Mouse (Mus musculus) kidney, embryonic 16.5 days (tissue): ENCODE data around the gene Ehf. TPM values are rescaled to one million over a fixed set of nuclear protein-coding genes. Genes with fewer than 3 reads are reported as not detected.

Experiments used
- ATAC-seq: fragments of 200-750 bp; cut with Nextera tagmentation; 2 replicates; pipeline ENCODE4 v1.8.0; 2017; ENCODE audit warnings: moderate TSS enrichment; ENCODE audit not compliant: low FRiP score, low TSS enrichment
- H3K27ac ChIP-seq: fragments of 300-500 bp; sonication (generic); 2 replicates; pipeline ENCODE4 v1.5.1; 2014; ENCODE audit warnings: low read length
- H3K27me3 ChIP-seq: fragments of 300-500 bp; sonication (generic); 2 replicates; pipeline ENCODE4 v1.6.1; 2014; ENCODE audit warnings: low read length, control low read depth, mixed read lengths; ENCODE audit not compliant: insufficient read depth
- H3K36me3 ChIP-seq: fragments of 300-500 bp; sonication (generic); 2 replicates; pipeline ENCODE4 v1.6.1; 2014; ENCODE audit warnings: low read length, control low read depth, mixed read lengths; ENCODE audit not compliant: insufficient read depth
- H3K4me1 ChIP-seq: fragments of 300-500 bp; sonication (generic); 2 replicates; pipeline ENCODE4 v1.6.1; 2014; ENCODE audit warnings: low read length, control low read depth, mixed read lengths; ENCODE audit not compliant: insufficient read depth
- H3K4me2 ChIP-seq: fragments of 300-500 bp; sonication (generic); replicated peaks from 2 replicates; pipeline ENCODE4 v1.6.1; 2014; ENCODE audit warnings: low read depth, low read length
- H3K4me3 ChIP-seq: fragments of 300-500 bp; sonication (generic); 2 replicates; pipeline ENCODE4 v1.5.1; 2014; ENCODE audit warnings: mild to moderate bottlenecking, low read length
- H3K9ac ChIP-seq: fragments of 300-500 bp; sonication (generic); replicated peaks from 2 replicates; pipeline ENCODE4 v1.6.1; 2014; ENCODE audit warnings: low read length
- H3K9me3 ChIP-seq: fragments of 300-500 bp; sonication (generic); 2 replicates; pipeline ENCODE4 v1.6.1; 2016; ENCODE audit warnings: low read length, control low read depth
- WGBS: fragments of 180-500 bp; shearing (Covaris S2); extraction: QIAGEN DNeasy Blood & Tissue Kit; methylation state at CpG from one replicate; pipeline ENCODE4 v1.1.7; 2014; 5-methylcytosine and 5-hydroxymethylcytosine counted together
- polyA plus RNA-seq: library from polyadenylated mRNA; unstranded; fragments of >200 nt; fragmentation: Nextera tagmentation; extraction: Ambion mirVana; gene quantifications from 2 replicates; pipeline ENCODE4 v1.2.1, GENCODE M21; 2015

Ehf gene
- polyA plus RNA-seq: 25.7 and 29.0 TPM in 2 replicates

DNA sequence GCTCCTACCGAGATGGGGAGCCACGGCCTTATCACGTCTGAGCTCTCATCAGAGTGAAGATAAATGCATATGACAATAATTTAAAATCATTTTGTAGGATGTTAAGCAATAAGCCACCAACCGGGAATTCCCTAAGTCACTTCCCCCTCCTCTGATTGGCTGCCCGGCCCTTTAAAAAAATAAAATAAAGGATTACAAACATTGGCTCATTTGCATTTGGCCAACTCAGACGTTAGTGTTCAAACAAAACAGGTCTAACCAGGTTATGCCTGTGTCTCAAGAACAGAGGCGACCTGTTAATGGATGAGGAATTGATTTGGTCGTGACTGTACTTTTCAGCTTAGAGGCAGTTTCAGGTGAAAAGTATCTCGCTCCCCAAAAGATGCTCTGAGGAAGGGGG, at the start of gene Ehf:
Ehf (minus strand) TSS at position 147 of the 400 bp plus-strand sequence.
- Histone ChIP-seq H3K4me2 (peak within 1 kb of the TSS; percentile 29), H3K27me3 (no peaks in the 10 kb centered on the region), H3K9ac (no peak within 1 kb of the TSS), H3K4me3 (peak within 1 kb of the TSS; percentile 19), H3K27ac (peak within 1 kb of the TSS; percentile 79), H3K9me3 (no peaks in the 10 kb centered on the region), H3K4me1 (no peaks in the 10 kb centered on the region), H3K36me3 (no peaks in the 10 kb centered on the region)
- peak; percentile 42; the same call in 1 of the 2 replicates for ATAC-seq
- WGBS: 55% methylated on average over 9 of the region's 9 CpGs

DNA sequence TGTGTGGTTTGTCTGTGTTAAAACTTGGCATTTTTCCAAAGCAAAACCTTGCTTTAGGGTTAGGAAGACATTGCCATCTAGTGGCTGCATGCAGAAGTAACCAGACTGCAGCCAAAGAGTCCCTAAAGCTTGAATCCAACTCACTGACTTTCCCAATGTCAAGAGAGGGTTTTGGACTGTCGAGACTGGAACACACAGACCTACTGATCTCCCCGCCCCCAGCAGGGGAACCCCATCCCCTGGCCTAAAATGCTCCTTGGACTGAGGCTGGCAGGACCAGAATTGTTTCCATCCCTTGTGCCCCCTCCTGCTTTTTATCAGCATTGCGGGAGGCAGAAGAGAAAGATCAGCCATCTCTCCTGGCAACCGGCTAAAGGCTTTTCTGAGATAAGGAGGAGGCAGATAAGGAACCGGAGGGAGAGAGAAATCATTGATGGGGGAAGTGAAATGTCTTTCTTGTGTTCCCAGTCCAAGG, 44.4 kb upstream of the Ehf start:
- no peak for ATAC-seq
- no peak overlapping the region for H3K27ac ChIP-seq
- 33% methylated on average over 5 of the region's 5 CpGs for WGBS
- no peaks in the 10 kb centered on the region for H3K36me3 ChIP-seq
- H3K27me3 ChIP-seq: no peaks in the 10 kb centered on the region
- no peak overlapping the region; the same call in 1 of the 2 replicates for H3K9ac ChIP-seq
- 0 out of 2 replicates have a peak overlapping the region, but pooled peaks have one; percentile 2 for H3K4me2 ChIP-seq
- no peaks in the 10 kb centered on the region for H3K9me3 ChIP-seq
- no peak overlapping the region for H3K4me3 ChIP-seq
- no peaks in the 10 kb centered on the region for H3K4me1 ChIP-seq

DNA sequence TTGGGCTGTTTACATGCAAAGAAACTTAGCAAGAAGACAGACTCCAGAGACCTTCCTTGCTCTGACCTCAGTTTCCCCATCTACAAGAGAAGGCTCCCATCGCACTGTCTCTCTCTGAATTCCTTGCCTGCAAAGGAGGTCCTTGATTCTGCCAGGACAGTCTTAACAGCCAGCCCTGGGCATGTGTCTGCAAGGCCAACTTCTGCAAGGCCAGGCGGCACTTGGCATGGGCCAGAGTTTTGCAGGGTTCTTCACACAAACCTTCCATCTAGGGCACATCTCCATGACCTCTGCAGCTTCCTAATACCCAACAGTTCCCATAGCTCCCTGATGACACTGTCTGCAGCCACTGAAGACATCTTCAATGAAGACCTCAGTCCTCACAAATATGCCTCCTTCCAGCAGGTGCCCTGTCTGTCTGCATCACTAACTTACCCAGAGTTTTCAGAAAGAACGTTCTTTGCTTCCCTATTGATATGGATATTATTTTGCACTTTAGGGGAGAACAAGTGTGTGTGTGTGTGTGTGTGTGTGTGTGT, 43.7 kb upstream of the Ehf start:
- no peak for ATAC-seq
- H3K27ac ChIP-seq: no peak overlapping the region
- H3K9ac ChIP-seq: no peak overlapping the region
- H3K27me3 ChIP-seq: no peaks in the 10 kb centered on the region
- H3K4me3 ChIP-seq: no peak overlapping the region
- 82% methylated on average over 3 of the region's 3 CpGs for WGBS
- no peaks in the 10 kb centered on the region for H3K4me1 ChIP-seq
- H3K4me2 ChIP-seq: no peak overlapping the region
- H3K9me3 ChIP-seq: no peaks in the 10 kb centered on the region
- H3K36me3 ChIP-seq: no peaks in the 10 kb centered on the region

DNA sequence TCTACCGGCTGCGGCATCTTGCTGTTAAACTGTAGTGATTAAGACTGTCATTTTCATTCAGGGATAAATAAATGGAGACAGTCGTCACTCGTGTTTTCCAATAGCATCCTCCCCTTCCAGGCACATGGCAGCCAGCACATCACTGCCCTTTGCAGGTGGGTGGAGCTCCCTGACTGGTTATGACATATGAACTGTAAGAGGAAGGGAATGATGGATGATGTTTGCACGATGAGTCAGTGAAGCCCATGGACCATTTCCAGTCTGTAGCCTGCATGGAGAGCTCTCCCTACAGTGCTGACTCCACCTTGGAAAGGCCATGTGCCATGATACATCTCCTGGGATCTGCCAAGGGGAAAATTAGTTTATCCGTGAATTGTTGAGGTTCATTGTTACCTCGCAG, 40.5 kb upstream of the Ehf start:
- no peaks in the 10 kb centered on the region for H3K36me3 ChIP-seq
- no peak overlapping the region for H3K4me3 ChIP-seq
- WGBS: 79% methylated on average over 7 of the region's 7 CpGs
- no peaks in the 10 kb centered on the region for H3K27me3 ChIP-seq
- H3K4me2 ChIP-seq: no peak overlapping the region
- no peak for ATAC-seq
- H3K27ac ChIP-seq: no peak overlapping the region
- no peaks in the 10 kb centered on the region for H3K9me3 ChIP-seq
- H3K4me1 ChIP-seq: no peaks in the 10 kb centered on the region
- H3K9ac ChIP-seq: no peak overlapping the region

DNA sequence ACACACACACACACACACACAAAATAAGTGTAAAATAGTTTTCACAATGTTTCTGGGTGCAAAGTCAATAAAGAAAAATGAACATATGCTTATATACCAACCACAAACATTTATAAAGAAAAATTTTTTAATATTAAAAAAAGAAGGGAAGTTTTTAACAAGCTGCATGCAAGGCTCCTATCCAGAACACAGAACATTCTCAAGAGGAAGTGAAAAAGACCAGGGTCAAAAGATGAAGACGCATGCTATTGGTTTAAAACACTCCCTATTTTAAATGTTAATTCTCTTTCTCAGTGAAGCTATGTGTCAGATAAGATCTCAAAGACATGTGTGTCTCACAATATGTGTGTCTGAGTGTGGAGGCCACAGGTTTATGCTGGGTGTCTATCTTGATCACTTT, 39.0 kb upstream of the Ehf start:
- H3K36me3 ChIP-seq: no peaks in the 10 kb centered on the region

DNA sequence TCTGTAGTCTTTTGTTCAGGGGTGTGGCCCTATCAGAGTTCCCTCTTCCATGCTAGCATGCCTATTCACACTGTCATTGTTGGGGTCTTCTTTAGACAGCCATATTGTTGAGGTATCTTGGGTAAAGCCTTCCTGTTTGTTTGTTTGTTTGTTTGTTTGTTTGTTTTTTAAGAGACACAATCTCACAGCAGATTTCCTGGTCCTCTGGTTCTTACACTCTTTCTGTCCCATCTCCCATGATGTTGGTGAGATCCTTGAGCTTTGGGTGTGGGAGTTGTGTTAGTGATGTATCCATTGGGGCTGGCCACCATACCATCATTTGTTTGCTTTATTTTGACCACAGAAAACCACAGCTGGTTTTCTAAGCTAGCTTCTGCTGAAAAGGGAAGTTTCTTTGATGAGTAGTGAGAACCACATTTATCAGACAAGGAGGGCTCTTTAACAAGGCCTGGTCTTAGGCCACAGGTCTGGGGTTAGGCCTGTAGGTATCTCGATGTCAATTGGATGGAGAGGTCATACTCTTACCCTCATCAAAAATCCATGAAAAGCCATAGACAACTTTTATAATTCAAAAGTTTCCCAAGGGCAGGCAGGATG, 38.4 kb upstream of the Ehf start:
- Histone ChIP-seq H3K9ac (no peak overlapping the region), H3K4me3 (no peak overlapping the region), H3K4me2 (no peak overlapping the region), H3K27me3 (no peaks in the 10 kb centered on the region), H3K4me1 (no peaks in the 10 kb centered on the region), H3K36me3 (no peaks in the 10 kb centered on the region), H3K27ac (no peak overlapping the region), H3K9me3 (no peaks in the 10 kb centered on the region)
- WGBS: 86% methylated on average over 1 of the region's 1 CpGs
- no peak for ATAC-seq

More for the DNA sequence above, 39.0 kb upstream of the Ehf start:
- no peak overlapping the region for H3K4me2 ChIP-seq
- no peak for ATAC-seq
- no peak overlapping the region for H3K4me3 ChIP-seq
- H3K9ac ChIP-seq: no peak overlapping the region
- H3K4me1 ChIP-seq: no peaks in the 10 kb centered on the region
- no peaks in the 10 kb centered on the region for H3K9me3 ChIP-seq
- no peak overlapping the region for H3K27ac ChIP-seq
- 86% methylated on average over 1 of the region's 1 CpGs for WGBS
- no peaks in the 10 kb centered on the region for H3K27me3 ChIP-seq

DNA sequence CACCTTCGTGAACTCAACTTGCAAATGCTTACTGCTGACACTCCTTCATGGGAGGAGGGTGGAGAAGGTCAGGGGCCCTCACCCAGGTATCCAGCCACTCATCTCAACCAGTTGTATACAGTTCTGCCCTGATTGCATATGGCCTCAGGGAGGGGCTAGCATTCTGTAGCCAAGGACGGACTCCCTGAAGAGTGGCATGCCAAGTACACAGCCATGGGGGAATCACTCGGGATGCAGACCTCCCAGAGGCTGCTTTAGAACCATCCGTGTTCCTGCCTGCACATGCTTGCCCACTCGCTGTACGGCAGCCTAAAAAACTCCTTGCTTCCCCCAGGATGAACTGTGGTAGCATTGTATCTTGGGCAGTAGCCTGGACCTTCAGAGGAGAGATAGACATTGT, 35.6 kb upstream of the Ehf start:
- 83% methylated on average over 6 of the region's 6 CpGs for WGBS

DNA sequence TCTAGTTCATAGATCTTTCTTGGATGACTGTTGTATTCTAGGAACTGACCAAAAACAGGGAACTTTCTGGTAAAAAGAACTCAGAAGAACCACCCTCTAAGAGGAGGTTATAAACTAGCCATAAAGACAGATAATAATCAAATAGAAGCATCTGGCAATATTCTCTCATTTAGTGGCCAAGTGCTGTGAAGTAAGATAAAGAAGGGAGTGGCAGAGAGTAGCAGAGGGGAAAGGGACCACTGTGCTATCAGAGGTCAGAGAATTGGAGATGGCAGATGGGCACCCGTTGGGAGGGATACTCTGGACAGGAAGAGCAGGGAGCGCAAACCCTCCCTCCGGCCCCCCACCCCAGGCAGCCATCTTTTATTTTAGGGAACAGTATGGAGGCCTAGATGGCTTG, 34.3 kb upstream of the Ehf start:
- no peak overlapping the region for H3K27ac ChIP-seq
- WGBS: 80% methylated on average over 3 of the region's 3 CpGs
- ATAC-seq: no peak

More for the DNA sequence above, 35.6 kb upstream of the Ehf start:
- no peak overlapping the region for H3K27ac ChIP-seq
- no peak for ATAC-seq
- no peaks in the 10 kb centered on the region for H3K4me1 ChIP-seq
- H3K27me3 ChIP-seq: no peaks in the 10 kb centered on the region
- H3K9me3 ChIP-seq: no peaks in the 10 kb centered on the region
- H3K9ac ChIP-seq: no peak overlapping the region
- H3K36me3 ChIP-seq: no peaks in the 10 kb centered on the region
- no peak overlapping the region for H3K4me2 ChIP-seq
- no peak overlapping the region for H3K4me3 ChIP-seq

DNA sequence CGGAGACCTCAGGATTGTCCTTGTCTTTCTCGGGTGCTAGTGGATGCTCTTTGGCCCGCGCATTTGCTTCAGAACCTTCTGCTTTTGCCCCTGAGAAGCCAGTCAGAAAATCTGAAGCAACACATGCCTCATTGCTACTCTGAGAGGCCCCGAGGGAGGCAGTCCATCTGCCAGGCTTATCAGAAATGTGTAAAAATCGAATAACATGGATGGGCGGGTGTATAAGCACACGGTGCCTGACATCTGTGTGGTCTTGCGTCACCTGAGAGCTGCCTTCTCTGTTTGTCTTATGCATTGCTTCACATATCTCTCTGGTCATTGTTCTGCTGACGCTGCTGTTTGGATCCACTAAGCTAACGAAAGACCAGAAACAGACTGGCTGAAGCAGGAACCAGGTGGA, 33.5 kb upstream of the Ehf start:
- Histone ChIP-seq H3K4me1 (no peaks in the 10 kb centered on the region), H3K4me3 (no peak overlapping the region), H3K27me3 (no peaks in the 10 kb centered on the region), H3K9me3 (no peaks in the 10 kb centered on the region), H3K27ac (no peak overlapping the region), H3K9ac (no peak overlapping the region), H3K4me2 (no peak overlapping the region), H3K36me3 (no peaks in the 10 kb centered on the region)
- no peak for ATAC-seq
- WGBS: 79% methylated on average over 11 of the region's 11 CpGs

More for the DNA sequence above, 34.3 kb upstream of the Ehf start:
- H3K36me3 ChIP-seq: no peaks in the 10 kb centered on the region
- no peaks in the 10 kb centered on the region for H3K4me1 ChIP-seq
- no peak overlapping the region for H3K4me2 ChIP-seq
- no peaks in the 10 kb centered on the region for H3K9me3 ChIP-seq
- no peak overlapping the region for H3K9ac ChIP-seq
- H3K27me3 ChIP-seq: no peaks in the 10 kb centered on the region
- H3K4me3 ChIP-seq: no peak overlapping the region

DNA sequence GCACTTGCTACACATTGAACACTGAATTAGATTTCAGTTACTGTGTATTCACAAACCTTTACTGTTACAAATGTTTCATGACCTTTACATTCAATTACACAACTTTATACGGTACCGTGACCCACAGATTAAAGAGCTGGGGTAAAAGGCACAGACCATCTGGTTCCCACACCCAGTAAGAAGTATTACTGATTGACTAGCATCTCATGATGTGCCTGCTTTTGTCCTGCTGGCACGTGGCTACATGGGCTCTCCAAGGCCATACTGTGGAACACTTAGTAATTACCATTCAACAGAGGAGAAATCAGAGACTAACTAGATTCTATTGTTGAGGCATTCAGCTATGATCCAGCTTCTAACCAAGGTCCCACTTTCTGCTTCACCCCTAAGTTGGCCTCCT, 32.9 kb upstream of the Ehf start:
- no peak overlapping the region for H3K4me3 ChIP-seq
- no peaks in the 10 kb centered on the region for H3K36me3 ChIP-seq
- WGBS: 75% methylated on average over 3 of the region's 3 CpGs
- no peak overlapping the region for H3K27ac ChIP-seq
- ATAC-seq: no peak
- H3K27me3 ChIP-seq: no peaks in the 10 kb centered on the region
- no peak overlapping the region for H3K9ac ChIP-seq
- no peak overlapping the region for H3K4me2 ChIP-seq
- no peaks in the 10 kb centered on the region for H3K9me3 ChIP-seq
- H3K4me1 ChIP-seq: no peaks in the 10 kb centered on the region
